Mouse (Mus musculus): ENCODE results near the gene R3hdm1. TPM values are rescaled to one million over a fixed set of nuclear protein-coding genes. Genes with fewer than 3 reads are reported as not detected.
"Not testable (repeated sequence)": the region's sequence is repeated elsewhere in the genome, so short reads cannot be mapped to it uniquely, and the experiment has no call there.

R3hdm1 gene
- polyA plus RNA-seq, 1 experiment from 2014 or later = 67.4 TPM

- H3K4me1 ChIP-seq (replicated peaks; ENCODE audit: control insufficient read depth, insufficient read depth, low read length) = peaks cover 13% of the 10 kb centered on the region
- DNase-seq (ENCODE audit: low spot score) (no peak), ATAC-seq (replicated peaks; ENCODE audit: low FRiP score, low TSS enrichment, low read depth) (peak; percentile 10; the same call in 1 of the 2 replicates)
- no peaks in the 10 kb centered on the region for H3K9me3 ChIP-seq (ENCODE audit: control insufficient read depth, low read length)
- H3K4me2 ChIP-seq (ENCODE audit: low read length) = peak within 1 kb of the TSS; percentile 76
- H3K4me3 ChIP-seq (ENCODE audit: low read depth, low read length) = peak within 1 kb of the TSS; percentile 74
- peak within 1 kb of the TSS; percentile 82 for H3K27ac ChIP-seq (ENCODE audit: low read depth)
- 10% methylated on average over 10 of the region's 10 CpGs for WGBS
- peak within 1 kb of the TSS; percentile 86 for H3K9ac ChIP-seq (ENCODE audit: low read length)
- H3K27me3 ChIP-seq (replicated peaks; ENCODE audit: control insufficient read depth, insufficient read depth, low read length) = no peaks in the 10 kb centered on the region
- no peaks in the 10 kb centered on the region for H3K36me3 ChIP-seq (ENCODE audit: control insufficient read depth, insufficient read depth, low read length)
Observed at GRCm38 (mm10) chr1:128243627-128243995, 140.5 kb downstream of the R3hdm1 start, which contains the start of gene Ubxn4. Gene Ubxn4 (plus strand): TSS chr1:128243964.

DNA sequence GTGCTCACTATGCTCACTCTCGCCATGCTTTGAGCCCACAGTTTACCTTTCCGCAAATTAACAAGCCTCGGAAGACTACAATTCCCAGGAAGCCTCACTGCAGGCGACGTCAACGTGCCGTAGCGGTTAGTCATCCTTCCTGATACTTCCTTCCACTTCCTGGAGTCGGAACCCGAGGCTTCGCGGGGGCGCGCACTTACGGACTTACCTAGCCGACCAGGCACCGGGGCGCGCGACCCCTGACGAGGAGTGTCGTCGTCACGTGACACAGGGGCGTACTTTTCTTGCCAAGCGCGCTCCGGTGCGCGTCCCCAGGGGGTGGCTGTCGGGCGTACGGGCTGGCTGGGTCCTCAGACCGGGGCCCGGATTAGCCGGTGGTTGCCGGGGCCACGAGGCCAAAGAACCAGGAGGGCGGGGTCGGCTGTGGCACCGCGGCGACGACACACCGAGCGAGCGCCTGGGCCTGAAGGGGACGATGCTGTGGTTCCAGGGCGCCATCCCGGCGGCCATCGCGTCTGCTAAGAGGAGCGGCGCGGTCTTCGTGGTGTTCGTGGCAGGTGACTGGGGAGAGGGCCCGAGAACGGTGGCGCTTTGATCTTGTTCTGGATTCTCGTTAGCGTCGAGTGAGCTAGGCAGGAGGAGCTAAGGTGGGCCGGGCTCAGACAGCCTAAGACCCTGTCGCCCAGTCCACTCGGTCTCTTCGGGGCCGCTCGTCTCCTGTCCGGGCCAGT is 141.1 kb downstream of the R3hdm1 start:
- DNase-seq (ENCODE audit: low spot score) = peak; percentile 97
- H3K36me3 ChIP-seq (ENCODE audit: control insufficient read depth, insufficient read depth, low read length) = no peaks in the 10 kb centered on the region
- H3K9me3 ChIP-seq (ENCODE audit: control insufficient read depth, low read length) = no peaks in the 10 kb centered on the region
- peak overlapping the region; percentile 76 for H3K4me2 ChIP-seq (ENCODE audit: low read length)
- no peaks in the 10 kb centered on the region for H3K27me3 ChIP-seq (replicated peaks; ENCODE audit: control insufficient read depth, insufficient read depth, low read length)
- peak; percentile 94 for ATAC-seq (replicated peaks; ENCODE audit: low FRiP score, low TSS enrichment, low read depth)
- H3K9ac ChIP-seq (ENCODE audit: low read length) = peak overlapping the region; percentile 86
- under 1% methylated on average over 71 of the region's 71 CpGs for WGBS
- peaks cover 13% of the 10 kb centered on the region for H3K4me1 ChIP-seq (replicated peaks; ENCODE audit: control insufficient read depth, insufficient read depth, low read length)
- peak overlapping the region; percentile 82 for H3K27ac ChIP-seq (ENCODE audit: low read depth)
- peak overlapping the region; percentile 74 for H3K4me3 ChIP-seq (ENCODE audit: low read depth, low read length)

DNA sequence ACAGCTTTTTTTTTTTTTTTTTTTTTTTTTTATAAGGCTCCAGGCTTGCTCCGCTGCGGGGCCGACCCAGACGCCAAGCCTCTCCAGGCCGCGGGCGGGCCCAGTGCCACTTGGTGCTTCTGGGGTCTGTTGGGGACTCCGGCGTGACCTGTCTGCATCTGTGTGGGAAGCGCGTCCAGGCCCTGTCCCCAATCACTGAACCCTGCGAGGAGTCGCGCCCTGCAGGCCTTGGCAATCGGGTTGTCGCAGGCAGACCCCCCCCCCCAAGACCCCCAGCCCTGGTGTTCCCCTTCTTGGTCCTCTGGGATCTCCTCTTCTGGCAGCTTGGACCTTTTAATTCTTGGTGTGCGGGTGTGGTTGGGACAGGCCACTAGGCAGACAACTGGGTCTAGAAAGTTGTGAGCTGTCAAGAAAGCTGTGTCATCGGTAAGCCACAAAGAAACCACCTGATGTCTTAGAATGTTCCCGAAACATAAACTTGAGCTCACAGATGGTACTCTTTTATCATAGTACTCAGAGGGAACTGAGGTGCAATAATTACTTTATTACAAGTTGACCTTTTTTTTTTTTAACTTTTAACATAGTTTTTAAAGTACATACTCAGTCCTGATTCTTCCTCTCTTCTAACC is 141.7 kb downstream of the R3hdm1 start:
- 2% methylated on average over 18 of the region's 19 CpGs for WGBS
- H3K27me3 ChIP-seq (replicated peaks; ENCODE audit: control insufficient read depth, insufficient read depth, low read length) = no peaks in the 10 kb centered on the region
- peak overlapping the region; percentile 76 for H3K4me2 ChIP-seq (ENCODE audit: low read length)
- H3K9me3 ChIP-seq (ENCODE audit: control insufficient read depth, low read length) = no peaks in the 10 kb centered on the region
- peak overlapping the region; percentile 82 for H3K27ac ChIP-seq (ENCODE audit: low read depth)
- H3K36me3 ChIP-seq (ENCODE audit: control insufficient read depth, insufficient read depth, low read length) = no peaks in the 10 kb centered on the region
- peaks cover 13% of the 10 kb centered on the region for H3K4me1 ChIP-seq (replicated peaks; ENCODE audit: control insufficient read depth, insufficient read depth, low read length)
- ATAC-seq (replicated peaks; ENCODE audit: low FRiP score, low TSS enrichment, low read depth) (peak; percentile 47), DNase-seq (ENCODE audit: low spot score) (peak; percentile 74)
- peak overlapping the region; percentile 86 for H3K9ac ChIP-seq (ENCODE audit: low read length)
- peak overlapping the region; percentile 74 for H3K4me3 ChIP-seq (ENCODE audit: low read depth, low read length)

DNA sequence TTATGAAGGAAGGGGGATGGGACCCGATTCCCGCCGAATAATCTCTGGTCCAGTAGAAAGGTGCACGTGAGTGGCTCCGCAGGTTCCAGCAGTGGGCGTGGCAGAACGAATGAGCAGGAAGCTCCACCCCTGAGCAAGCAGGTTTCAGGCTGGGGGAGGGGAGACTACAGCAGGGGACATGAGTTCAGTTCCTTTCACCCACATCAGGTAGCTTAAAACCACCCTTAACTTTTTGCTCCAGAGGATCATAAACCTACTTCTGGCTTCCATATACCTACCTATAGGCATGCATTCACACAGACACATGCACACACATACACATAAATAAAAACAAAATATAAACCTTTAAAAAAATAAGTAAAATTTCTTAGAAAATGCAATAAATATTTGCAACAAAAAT is 164.0 kb downstream of the R3hdm1 start:
- H3K4me1 ChIP-seq (replicated peaks; ENCODE audit: control insufficient read depth, insufficient read depth, low read length); H3K9ac ChIP-seq (ENCODE audit: low read length); H3K4me3 ChIP-seq (ENCODE audit: low read depth, low read length); H3K27me3 ChIP-seq (replicated peaks; ENCODE audit: control insufficient read depth, insufficient read depth, low read length); DNase-seq (ENCODE audit: low spot score); H3K9me3 ChIP-seq (ENCODE audit: control insufficient read depth, low read length); ATAC-seq (replicated peaks; ENCODE audit: low FRiP score, low TSS enrichment, low read depth); H3K4me2 ChIP-seq (ENCODE audit: low read length); H3K27ac ChIP-seq (ENCODE audit: low read depth): not testable (repeated sequence)
- 83% methylated on average over 7 of the region's 7 CpGs for WGBS
- peaks cover 88% of the 10 kb centered on the region for H3K36me3 ChIP-seq (ENCODE audit: control insufficient read depth, insufficient read depth, low read length)

DNA sequence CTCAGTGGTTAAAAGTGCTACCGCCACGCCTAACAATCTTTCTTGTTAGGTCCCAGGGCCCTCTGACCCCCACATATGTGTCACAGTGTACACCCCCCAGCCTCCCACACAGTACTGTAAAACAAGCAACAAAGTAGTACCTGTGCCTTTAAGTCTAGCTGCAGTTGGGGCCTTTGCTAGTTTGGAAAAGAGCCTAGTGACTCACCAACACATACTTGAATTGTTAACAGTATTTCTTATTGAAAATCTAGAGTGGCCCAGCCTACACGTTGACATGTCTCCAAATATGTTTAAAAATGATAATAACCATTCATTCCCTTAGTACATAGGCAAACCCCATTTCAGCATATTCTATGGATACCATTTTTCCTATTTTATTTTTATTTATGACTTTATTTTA is 167.6 kb downstream of the R3hdm1 start:
- H3K4me3 ChIP-seq (ENCODE audit: low read depth, low read length) = no peak overlapping the region
- no peak overlapping the region for H3K9ac ChIP-seq (ENCODE audit: low read length)
- no peaks in the 10 kb centered on the region for H3K27me3 ChIP-seq (replicated peaks; ENCODE audit: control insufficient read depth, insufficient read depth, low read length)
- peaks cover 90% of the 10 kb centered on the region for H3K36me3 ChIP-seq (ENCODE audit: control insufficient read depth, insufficient read depth, low read length)
- DNase-seq (ENCODE audit: low spot score) (no peak), ATAC-seq (replicated peaks; ENCODE audit: low FRiP score, low TSS enrichment, low read depth) (no peak)
- no peaks in the 10 kb centered on the region for H3K9me3 ChIP-seq (ENCODE audit: control insufficient read depth, low read length)
- 92% methylated on average over 3 of the region's 3 CpGs for WGBS
- no peak overlapping the region for H3K4me2 ChIP-seq (ENCODE audit: low read length)
- no peaks in the 10 kb centered on the region for H3K4me1 ChIP-seq (replicated peaks; ENCODE audit: control insufficient read depth, insufficient read depth, low read length)
- H3K27ac ChIP-seq (ENCODE audit: low read depth) = no peak overlapping the region

GRCm38 (mm10) chr1:128275908-128276307 is 172.8 kb downstream of the R3hdm1 start:
- H3K27ac ChIP-seq (ENCODE audit: low read depth) = no peak overlapping the region
- H3K9me3 ChIP-seq (ENCODE audit: control insufficient read depth, low read length) = no peaks in the 10 kb centered on the region
- H3K4me2 ChIP-seq (ENCODE audit: low read length) = no peak overlapping the region
- H3K36me3 ChIP-seq (ENCODE audit: control insufficient read depth, insufficient read depth, low read length) = peaks cover 84% of the 10 kb centered on the region
- 90% methylated on average over 1 of the region's 1 CpGs for WGBS
- ATAC-seq (replicated peaks; ENCODE audit: low FRiP score, low TSS enrichment, low read depth) (no peak), DNase-seq (ENCODE audit: low spot score) (no peak)
- H3K27me3 ChIP-seq (replicated peaks; ENCODE audit: control insufficient read depth, insufficient read depth, low read length) = no peaks in the 10 kb centered on the region
- no peak overlapping the region for H3K9ac ChIP-seq (ENCODE audit: low read length)
- H3K4me1 ChIP-seq (replicated peaks; ENCODE audit: control insufficient read depth, insufficient read depth, low read length) = no peaks in the 10 kb centered on the region
- no peak overlapping the region for H3K4me3 ChIP-seq (ENCODE audit: low read depth, low read length)

- no peak overlapping the region for H3K4me2 ChIP-seq (ENCODE audit: low read length)
- ATAC-seq (replicated peaks; ENCODE audit: low FRiP score, low TSS enrichment, low read depth) = no peak
- no peak overlapping the region for H3K9ac ChIP-seq (ENCODE audit: low read length)
- DNase-seq (ENCODE audit: low spot score) = no peak
- no peaks in the 10 kb centered on the region for H3K4me1 ChIP-seq (replicated peaks; ENCODE audit: control insufficient read depth, insufficient read depth, low read length)
- no peak overlapping the region for H3K27ac ChIP-seq (ENCODE audit: low read depth)
- no peaks in the 10 kb centered on the region for H3K9me3 ChIP-seq (ENCODE audit: control insufficient read depth, low read length)
- WGBS = 92% methylated on average over 3 of the region's 3 CpGs
- H3K27me3 ChIP-seq (replicated peaks; ENCODE audit: control insufficient read depth, insufficient read depth, low read length) = no peaks in the 10 kb centered on the region
- H3K36me3 ChIP-seq (ENCODE audit: control insufficient read depth, insufficient read depth, low read length) = peaks cover 65% of the 10 kb centered on the region
- no peak overlapping the region for H3K4me3 ChIP-seq (ENCODE audit: low read depth, low read length)
Observed at GRCm38 (mm10) chr1:128278563-128278962, 175.5 kb downstream of the R3hdm1 start.

GRCm38 (mm10) chr1:128281753-128282152 is 178.7 kb downstream of the R3hdm1 start:
- H3K4me2 ChIP-seq (ENCODE audit: low read length) = no peak overlapping the region
- no peak overlapping the region for H3K27ac ChIP-seq (ENCODE audit: low read depth)
- no peak overlapping the region for H3K4me3 ChIP-seq (ENCODE audit: low read depth, low read length)
- no peak for ATAC-seq (replicated peaks; ENCODE audit: low FRiP score, low TSS enrichment, low read depth)
- H3K9me3 ChIP-seq (ENCODE audit: control insufficient read depth, low read length) = no peaks in the 10 kb centered on the region
- WGBS = 97% methylated on average over 3 of the region's 3 CpGs
- peaks cover 35% of the 10 kb centered on the region for H3K36me3 ChIP-seq (ENCODE audit: control insufficient read depth, insufficient read depth, low read length)
- no peaks in the 10 kb centered on the region for H3K27me3 ChIP-seq (replicated peaks; ENCODE audit: control insufficient read depth, insufficient read depth, low read length)
- DNase-seq (ENCODE audit: low spot score) = no peak
- no peaks in the 10 kb centered on the region for H3K4me1 ChIP-seq (replicated peaks; ENCODE audit: control insufficient read depth, insufficient read depth, low read length)
- H3K9ac ChIP-seq (ENCODE audit: low read length) = no peak overlapping the region

DNA sequence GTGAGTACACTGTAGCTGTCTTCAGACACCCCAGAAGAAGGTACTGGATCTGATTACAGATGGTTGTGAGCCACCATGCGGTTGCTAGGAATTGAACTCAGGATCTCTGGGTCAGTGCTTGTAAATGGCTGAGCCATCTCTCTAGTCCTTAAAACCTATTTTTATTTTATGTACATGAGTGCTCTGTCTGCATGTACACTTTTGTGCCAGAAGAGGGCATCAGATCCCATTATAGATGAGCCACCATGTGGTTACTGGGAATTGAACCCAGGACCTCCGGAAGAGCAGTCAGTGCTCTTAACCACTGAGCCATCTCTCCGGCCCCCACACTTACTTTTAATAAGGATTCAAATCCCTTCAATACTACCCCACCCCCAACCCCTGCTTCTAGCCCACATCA is 179.8 kb downstream of the R3hdm1 start:
- Histone ChIP-seq H3K9ac (ENCODE audit: low read length) (no peak overlapping the region), H3K9me3 (ENCODE audit: control insufficient read depth, low read length) (no peaks in the 10 kb centered on the region), H3K36me3 (ENCODE audit: control insufficient read depth, insufficient read depth, low read length) (peaks cover 24% of the 10 kb centered on the region), H3K4me2 (ENCODE audit: low read length) (no peak overlapping the region), H3K4me3 (ENCODE audit: low read depth, low read length) (no peak overlapping the region), H3K4me1 (replicated peaks; ENCODE audit: control insufficient read depth, insufficient read depth, low read length) (no peaks in the 10 kb centered on the region), H3K27me3 (replicated peaks; ENCODE audit: control insufficient read depth, insufficient read depth, low read length) (no peaks in the 10 kb centered on the region), H3K27ac (ENCODE audit: low read depth) (no peak overlapping the region)
- ATAC-seq (replicated peaks; ENCODE audit: low FRiP score, low TSS enrichment, low read depth) = no peak
- WGBS = 93% methylated on average over 3 of the region's 3 CpGs
- DNase-seq (ENCODE audit: low spot score) = no peak
